Mouse (Mus musculus) neural tube, embryonic 11.5 days (tissue): ENCODE results near the gene Gar1. TPM values are rescaled to one million over a fixed set of nuclear protein-coding genes. Genes with fewer than 3 reads are reported as not detected.

Source experiments
- ATAC-seq: fragments of 200-750 bp; cut with Nextera tagmentation; 2 replicates; pipeline ENCODE4 v1.8.0; 2017; ENCODE audit warnings: moderate number of reproducible peaks, mild to moderate bottlenecking, moderate TSS enrichment, moderate library complexity; ENCODE audit not compliant: insufficient read depth, low FRiP score, low TSS enrichment
- DNase-seq: peaks from one replicate; pipeline ENCODE4 v3.0.0-alpha.2; 2015; ENCODE audit warnings: low spot score
- H3K27ac ChIP-seq: fragments of 300-500 bp; sonication (generic); 2 replicates; pipeline ENCODE4 v1.5.1; 2014; ENCODE audit warnings: low read depth, mild to moderate bottlenecking, low read length
- H3K27me3 ChIP-seq: fragments of 300-500 bp; sonication (generic); 2 replicates; pipeline ENCODE4 v1.6.1; 2014; ENCODE audit warnings: mild to moderate bottlenecking, low read length, mixed read lengths; ENCODE audit not compliant: control insufficient read depth, insufficient read depth
- H3K36me3 ChIP-seq: fragments of 300-500 bp; sonication (generic); 2 replicates; pipeline ENCODE4 v1.6.1; 2014; ENCODE audit warnings: mild to moderate bottlenecking, low read length, moderate library complexity, mixed read lengths; ENCODE audit not compliant: control insufficient read depth, insufficient read depth
- H3K4me1 ChIP-seq: fragments of 300-500 bp; sonication (generic); 2 replicates; pipeline ENCODE4 v1.6.1; 2014; ENCODE audit warnings: low read length, mixed read lengths; ENCODE audit not compliant: control insufficient read depth, insufficient read depth
- H3K4me2 ChIP-seq: fragments of 300-500 bp; sonication (generic); 2 replicates; pipeline ENCODE4 v1.6.1; 2014; ENCODE audit warnings: low read depth, mild to moderate bottlenecking, moderate library complexity
- H3K4me3 ChIP-seq: fragments of 300-500 bp; sonication (generic); 2 replicates; pipeline ENCODE4 v1.5.1; 2014; ENCODE audit warnings: low read depth, low read length
- H3K9ac ChIP-seq: fragments of 300-500 bp; sonication (generic); 2 replicates; pipeline ENCODE4 v1.6.1; 2014; ENCODE audit warnings: mild to moderate bottlenecking, low read length
- H3K9me3 ChIP-seq: fragments of 300-500 bp; sonication (generic); 2 replicates; pipeline ENCODE4 v1.6.1; 2016; ENCODE audit warnings: low read length; ENCODE audit not compliant: control insufficient read depth
- WGBS: fragments of 180-500 bp; shearing (Covaris S2); extraction: QIAGEN DNeasy Blood & Tissue Kit; methylation state at CpG from one replicate; pipeline ENCODE4 v1.1.7; 2014; 5-methylcytosine and 5-hydroxymethylcytosine counted together
- polyA plus RNA-seq: library from polyadenylated mRNA; unstranded; fragments of >200 nt; fragmentation: Nextera tagmentation; extraction: Ambion mirVana; gene quantifications from 2 replicates; pipeline ENCODE4 v1.2.1, GENCODE M21; 2014

Gar1 gene
- polyA plus RNA-seq, 1 experiment from 2014 or later: 50.2 TPM

GRCm38 (mm10) chr3:129824146-129824545 lies 7.0 kb downstream of the Gar1 start:
- H3K9me3 ChIP-seq: no peaks in the 10 kb centered on the region
- no peak overlapping the region for H3K27ac ChIP-seq
- no peaks in the 10 kb centered on the region for H3K27me3 ChIP-seq
- H3K4me3 ChIP-seq: no peak overlapping the region
- no peaks in the 10 kb centered on the region for H3K4me1 ChIP-seq
- peaks cover 5% of the 10 kb centered on the region for H3K36me3 ChIP-seq
- ATAC-seq: no peak
- H3K9ac ChIP-seq: no peak overlapping the region
- no peak overlapping the region for H3K4me2 ChIP-seq
- WGBS: 92% methylated on average over 4 of the region's 4 CpGs
- no peak for DNase-seq

- Histone ChIP-seq H3K27me3 (no peaks in the 10 kb centered on the region), H3K9ac (no peak overlapping the region), H3K9me3 (no peaks in the 10 kb centered on the region), H3K4me2 (no peak overlapping the region), H3K4me3 (no peak overlapping the region), H3K27ac (no peak overlapping the region), H3K36me3 (peaks cover 5% of the 10 kb centered on the region), H3K4me1 (no peaks in the 10 kb centered on the region)
- no peak for DNase-seq
- ATAC-seq: no peak
- WGBS: 62% methylated on average over 5 of the region's 5 CpGs
Observed at GRCm38 (mm10) chr3:129823293-129823692, 7.9 kb downstream of the Gar1 start.

GRCm38 (mm10) chr3:129822206-129822775 lies 8.9 kb downstream of the Gar1 start, which contains the start of gene Rrh:
TSS of gene Rrh (minus strand) at chr3:129822587.
- no peak within 1 kb of the TSS for H3K4me2 ChIP-seq
- H3K4me1 ChIP-seq: no peaks in the 10 kb centered on the region
- H3K27ac ChIP-seq: no peak within 1 kb of the TSS
- H3K36me3 ChIP-seq: peaks cover 5% of the 10 kb centered on the region
- no peak for ATAC-seq
- H3K27me3 ChIP-seq: no peaks in the 10 kb centered on the region
- 72% methylated on average over 11 of the region's 11 CpGs for WGBS
- H3K4me3 ChIP-seq: no peak within 1 kb of the TSS
- H3K9me3 ChIP-seq: no peaks in the 10 kb centered on the region
- no peak within 1 kb of the TSS; the same call in 1 of the 2 replicates for H3K9ac ChIP-seq
- no peak for DNase-seq

GRCm38 (mm10) chr3:129821736-129822135 lies 9.5 kb downstream of the Gar1 start:
- 86% methylated on average over 8 of the region's 8 CpGs for WGBS
- H3K9ac ChIP-seq: no peak overlapping the region; the same call in 1 of the 2 replicates
- no peaks in the 10 kb centered on the region for H3K27me3 ChIP-seq
- ATAC-seq (no peak), DNase-seq (no peak)
- H3K9me3 ChIP-seq: no peaks in the 10 kb centered on the region
- H3K4me1 ChIP-seq: no peaks in the 10 kb centered on the region
- no peak overlapping the region for H3K4me3 ChIP-seq
- no peak overlapping the region for H3K4me2 ChIP-seq
- peaks cover 5% of the 10 kb centered on the region for H3K36me3 ChIP-seq
- no peak overlapping the region for H3K27ac ChIP-seq

GRCm38 (mm10) chr3:129820847-129821246 lies 10.3 kb downstream of the Gar1 start:
- H3K4me1 ChIP-seq: no peaks in the 10 kb centered on the region
- WGBS: 67% methylated on average over 9 of the region's 9 CpGs
- H3K4me2 ChIP-seq: no peak overlapping the region
- DNase-seq: no peak
- peaks cover 2% of the 10 kb centered on the region; the same call in 1 of the 2 replicates for H3K36me3 ChIP-seq
- H3K27ac ChIP-seq: no peak overlapping the region
- no peaks in the 10 kb centered on the region for H3K27me3 ChIP-seq
- H3K4me3 ChIP-seq: no peak overlapping the region
- no peak for ATAC-seq
- no peaks in the 10 kb centered on the region for H3K9me3 ChIP-seq
- no peak overlapping the region for H3K9ac ChIP-seq

- Histone ChIP-seq H3K9ac (no peak within 1 kb of the TSS), H3K4me2 (no peak within 1 kb of the TSS), H3K4me1 (no peaks in the 10 kb centered on the region), H3K4me3 (no peak within 1 kb of the TSS), H3K27me3 (no peaks in the 10 kb centered on the region), H3K27ac (no peak within 1 kb of the TSS), H3K36me3 (no peaks in the 10 kb centered on the region), H3K9me3 (no peaks in the 10 kb centered on the region)
- ATAC-seq: no peak
- WGBS: 78% methylated on average over 10 of the region's 10 CpGs
- no peak for DNase-seq
Observed at GRCm38 (mm10) chr3:129803765-129804164, 27.4 kb downstream of the Gar1 start, which contains the start of gene Lrit3. TSS of gene Lrit3 (minus strand) at chr3:129804030.

- 92% methylated on average over 2 of the region's 2 CpGs for WGBS
- no peaks in the 10 kb centered on the region for H3K4me1 ChIP-seq
- no peak overlapping the region for H3K4me2 ChIP-seq
- no peak for DNase-seq
- no peak overlapping the region for H3K9ac ChIP-seq
- H3K27ac ChIP-seq: no peak overlapping the region
- no peaks in the 10 kb centered on the region for H3K9me3 ChIP-seq
- H3K27me3 ChIP-seq: no peaks in the 10 kb centered on the region
- H3K36me3 ChIP-seq: no peaks in the 10 kb centered on the region
- no peak overlapping the region for H3K4me3 ChIP-seq
- no peak for ATAC-seq
Observed at GRCm38 (mm10) chr3:129799011-129799410, 32.2 kb downstream of the Gar1 start.

- Histone ChIP-seq H3K4me2 (no peak overlapping the region), H3K9me3 (no peaks in the 10 kb centered on the region), H3K4me1 (no peaks in the 10 kb centered on the region), H3K27ac (no peak overlapping the region), H3K9ac (no peak overlapping the region), H3K27me3 (no peaks in the 10 kb centered on the region), H3K36me3 (no peaks in the 10 kb centered on the region), H3K4me3 (no peak overlapping the region)
- ATAC-seq (no peak), DNase-seq (no peak)
- 84% methylated on average over 11 of the region's 11 CpGs for WGBS
Observed at GRCm38 (mm10) chr3:129798551-129798950, 32.6 kb downstream of the Gar1 start.

- ATAC-seq: no peak
- 78% methylated on average over 5 of the region's 5 CpGs for WGBS
Observed at GRCm38 (mm10) chr3:129797341-129797740, 33.9 kb downstream of the Gar1 start.

More at GRCm38 (mm10) chr3:129797341-129797740, 33.9 kb downstream of the Gar1 start:
- no peaks in the 10 kb centered on the region for H3K36me3 ChIP-seq
- no peak overlapping the region for H3K4me3 ChIP-seq
- H3K27ac ChIP-seq: no peak overlapping the region
- no peak overlapping the region for H3K4me2 ChIP-seq
- H3K9ac ChIP-seq: no peak overlapping the region
- no peaks in the 10 kb centered on the region for H3K9me3 ChIP-seq
- H3K4me1 ChIP-seq: no peaks in the 10 kb centered on the region
- no peak for DNase-seq
- no peaks in the 10 kb centered on the region for H3K27me3 ChIP-seq
